Mouse (Mus musculus): ENCODE measurements around the gene Lysmd1.
A peak's percentile ranks its signal among the peaks of the same experiment; 100 is the strongest.

DNA sequence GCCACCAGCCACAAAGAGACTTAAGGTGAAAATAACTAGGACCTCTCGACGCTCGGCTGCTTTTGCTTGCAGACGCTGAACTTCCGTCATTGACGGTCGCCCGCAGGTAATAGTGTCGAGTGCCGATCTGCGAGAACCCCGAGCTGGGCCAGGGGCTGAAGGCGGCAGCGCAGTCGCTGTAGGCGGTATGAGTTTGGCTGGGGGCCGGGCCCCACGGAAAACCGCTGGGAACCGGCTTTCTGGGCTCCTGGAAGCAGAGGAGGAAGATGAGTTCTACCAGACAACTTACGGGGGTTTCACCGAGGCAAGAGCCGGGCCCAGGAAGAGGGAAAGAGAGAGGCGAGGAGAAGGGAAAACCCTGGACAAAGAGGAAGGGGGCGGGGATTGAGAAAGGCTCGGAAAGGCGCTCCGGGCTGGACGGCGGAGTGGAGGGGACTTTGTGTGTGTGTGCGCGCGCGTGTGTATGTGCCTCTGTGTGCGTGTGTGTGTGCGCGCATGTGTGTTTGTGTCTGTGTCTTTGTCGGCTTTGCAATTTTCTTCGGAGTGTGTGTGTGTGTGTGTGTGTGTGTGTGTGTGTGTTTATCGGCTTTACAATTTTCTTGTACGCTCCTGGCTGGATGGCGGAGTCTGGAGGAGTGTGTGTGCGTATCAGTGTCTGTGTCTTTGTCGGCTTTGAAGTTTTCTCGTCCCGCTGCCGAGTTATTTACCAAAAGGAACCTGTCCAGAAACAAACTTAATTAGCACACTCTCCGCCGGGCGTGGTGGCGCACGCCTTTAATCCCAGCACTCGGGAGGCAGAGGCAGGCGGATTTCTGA is 22.8 kb upstream of the Lysmd1 start, which contains the start of gene Vps72:
- TF ChIP-seq CTCF (IDR thresholded peaks at IDR 0.05; ENCODE audit: extremely low read depth, insufficient read depth, low read length) (no peak), POLR2A (IDR thresholded peaks at IDR 0.05; ENCODE audit: extremely low read depth, insufficient read depth, low read length) (peak; percentile 64; the same call in 1 of the 2 replicates)

Measured in cortical plate, adult 2 months (tissue).